Mouse (Mus musculus) CH12.LX (cell line): ENCODE data around the gene Coq8b. TPM values are rescaled to one million over a fixed set of nuclear protein-coding genes. Genes with fewer than 3 reads are reported as not detected.

Experiments used
- DNase-seq: peaks from one replicate; pipeline ENCODE4 v3.0.0-alpha.2; 2013; ENCODE audit errors: extremely low read depth
- H3K27ac ChIP-seq: 2 replicates; pipeline ENCODE4 v1.5.1; 2012; ENCODE audit warnings: low read depth, mild to moderate bottlenecking, control low read depth, moderate library complexity; ENCODE audit not compliant: insufficient read depth
- H3K27me3 ChIP-seq: replicated peaks from 2 replicates; pipeline ENCODE3; 2012; ENCODE audit warnings: inconsistent platforms
- H3K36me3 ChIP-seq, 2 experiments: replicated peaks in 1 of 2; 2 replicates each; pipeline versions ENCODE3 to v1.6.1; 2012; ENCODE audit warnings: inconsistent platforms in 1 of 2, low read length in 1 of 2, mild to moderate bottlenecking in 1 of 2, mixed read lengths in 1 of 2, moderate library complexity in 1 of 2; ENCODE audit not compliant: control insufficient read depth in 1 of 2, insufficient read depth in 1 of 2
- H3K4me1 ChIP-seq, 2 experiments: 2 replicates each; pipeline ENCODE4 v1.6.1; 2012; ENCODE audit warnings: inconsistent platforms in 1 of 2, moderate library complexity in 1 of 2; ENCODE audit not compliant: insufficient read depth in 2 of 2, control insufficient read depth in 1 of 2
- H3K4me2 ChIP-seq: 2 replicates; pipeline ENCODE4 v1.6.1; 2012; ENCODE audit warnings: low read depth, mild to moderate bottlenecking, control low read depth; ENCODE audit not compliant: poor library complexity, insufficient read depth, severe bottlenecking
- H3K4me3 ChIP-seq, 3 experiments: fragments of 150-350 bp in 1 of 3; sonication (generic) in 1 of 3; replicated peaks in 1 of 3; 2 replicates each; pipeline versions ENCODE3 to v1.5.1; 2011 to 2012; ENCODE audit warnings: low read depth in 2 of 3, low read length in 2 of 3, mild to moderate bottlenecking in 2 of 3, moderate library complexity in 2 of 3, control low read depth in 1 of 3, improper control_type of control experiment in 1 of 3, inconsistent platforms in 1 of 3, mixed read lengths in 1 of 3; ENCODE audit not compliant: poor library complexity in 1 of 3
- H3K79me2 ChIP-seq: replicated peaks from 2 replicates; pipeline ENCODE4 v1.6.1; 2012; ENCODE audit warnings: mild to moderate bottlenecking, moderate library complexity; ENCODE audit not compliant: control insufficient read depth, poor library complexity, insufficient read depth, severe bottlenecking; ENCODE audit errors: extremely low read depth
- H3K9ac ChIP-seq: 2 replicates; pipeline ENCODE4 v1.6.1; 2012; ENCODE audit warnings: low read depth, mild to moderate bottlenecking, control low read depth, moderate library complexity; ENCODE audit not compliant: insufficient read depth
- H3K9me3 ChIP-seq: replicated peaks from 2 replicates; pipeline ENCODE3; 2012; ENCODE audit warnings: low read length, inconsistent platforms, mixed read lengths
- E2F4 ChIP-seq: IDR thresholded peaks from 2 replicates; pipeline ENCODE4 v1.6.1; 2011; ENCODE audit warnings: low read depth, low read length, improper control_type of control experiment; ENCODE audit not compliant: insufficient replicate concordance
- ELF1 ChIP-seq: IDR thresholded peaks from 2 replicates; pipeline ENCODE4 v1.6.1; 2014; ENCODE audit warnings: low read depth, mild to moderate bottlenecking, inconsistent platforms, low read length, improper control_type of control experiment
- HCFC1 ChIP-seq: IDR thresholded peaks from 2 replicates; pipeline ENCODE4 v1.6.1; 2012; ENCODE audit warnings: low read depth, mild to moderate bottlenecking, inconsistent platforms, low read length, improper control_type of control experiment
- IRF4 ChIP-seq: IDR thresholded peaks from 2 replicates; pipeline ENCODE4 v1.6.1; 2014; ENCODE audit warnings: low read depth, mild to moderate bottlenecking, inconsistent platforms, low read length, improper control_type of control experiment
- JUND ChIP-seq: conservative IDR thresholded peaks from 2 replicates; pipeline ENCODE4 v1.6.1; 2011; ENCODE audit warnings: low read depth, low read length, improper control_type of control experiment
- KAT2A ChIP-seq: IDR thresholded peaks from 2 replicates; pipeline ENCODE4 v1.6.1; 2012; ENCODE audit warnings: low read length, improper control_type of control experiment, inconsistent platforms; ENCODE audit not compliant: insufficient replicate concordance
- MAFK ChIP-seq: IDR thresholded peaks from 2 replicates; pipeline ENCODE4 v1.6.1; 2011; ENCODE audit warnings: low read length, improper control_type of control experiment; ENCODE audit not compliant: insufficient replicate concordance
- MAX ChIP-seq: IDR thresholded peaks from 2 replicates; pipeline ENCODE4 v1.6.1; 2011; ENCODE audit warnings: low read length, improper control_type of control experiment
- MEF2A ChIP-seq: IDR thresholded peaks from 2 replicates; pipeline ENCODE4 v1.6.1; 2014; ENCODE audit warnings: low read depth, mild to moderate bottlenecking, inconsistent platforms, low read length, improper control_type of control experiment, borderline replicate concordance
- MXI1 ChIP-seq: IDR thresholded peaks from 2 replicates; pipeline ENCODE4 v1.6.1; 2011; ENCODE audit warnings: mild to moderate bottlenecking, low read depth, low read length, improper control_type of control experiment
- MYC ChIP-seq: IDR thresholded peaks from 2 replicates; pipeline ENCODE4 v1.6.1; 2011; ENCODE audit warnings: low read depth, mild to moderate bottlenecking, improper control_type of control experiment, low read length
- NRF1 ChIP-seq: IDR thresholded peaks from 2 replicates; pipeline ENCODE4 v1.6.1; 2014; ENCODE audit warnings: low read depth, mild to moderate bottlenecking, inconsistent platforms, low read length, improper control_type of control experiment, moderate library complexity
- PAX5 ChIP-seq: IDR thresholded peaks from 2 replicates; pipeline ENCODE4 v1.6.1; 2012; ENCODE audit warnings: low read length, inconsistent platforms, mixed read lengths
- POLR2AphosphoS2 ChIP-seq: IDR thresholded peaks from 2 replicates; pipeline ENCODE4 v1.6.1; 2011; ENCODE audit warnings: low read depth, low read length, improper control_type of control experiment
- RAD21 ChIP-seq: IDR thresholded peaks from 2 replicates; pipeline ENCODE4 v1.6.1; 2011; ENCODE audit warnings: low read depth, mild to moderate bottlenecking, low read length, improper control_type of control experiment, moderate library complexity
- SIN3A ChIP-seq: IDR thresholded peaks from 2 replicates; pipeline ENCODE4 v1.6.1; 2012; ENCODE audit warnings: low read length, improper control_type of control experiment, inconsistent platforms
- TBP ChIP-seq: conservative IDR thresholded peaks from 2 replicates; pipeline ENCODE4 v1.6.1; 2011; ENCODE audit warnings: low read depth, low read length, improper control_type of control experiment
- UBTF ChIP-seq: IDR thresholded peaks from 2 replicates; pipeline ENCODE4 v1.6.1; 2012; ENCODE audit warnings: low read depth, mild to moderate bottlenecking, inconsistent platforms, low read length, improper control_type of control experiment, moderate library complexity
- USF2 ChIP-seq: conservative IDR thresholded peaks from 2 replicates; pipeline ENCODE4 v1.6.1; 2011; ENCODE audit warnings: low read depth, low read length, improper control_type of control experiment
- ZMIZ1 ChIP-seq: IDR thresholded peaks from 2 replicates; pipeline ENCODE4 v1.6.1; 2012; ENCODE audit warnings: low read depth, mild to moderate bottlenecking, inconsistent platforms, low read length, improper control_type of control experiment
- dilution Hi-C: fragments of 300-500 bp; cut with MboI; formaldehyde crosslinking; loops from 2 replicates; pipeline ENCODE4 v1.14.3; 2020; ENCODE audit warnings: low sequenced_read_pairs; ENCODE audit not compliant: extremely low pct_unique_long_range_greater_than_20kb, extremely low pct_ligation_motif_present
- in situ Hi-C: fragments of 300-500 bp; cut with MboI; formaldehyde crosslinking; loops from 3 replicates; pipeline ENCODE4 v1.14.3; 2019; ENCODE audit warnings: low sequenced_read_pairs, low pct_ligation_motif_present, low pct_unique_long_range_greater_than_20kb, mixed read lengths
- polyA plus RNA-seq: library from polyadenylated mRNA; unstranded; fragments of >175 nt; gene quantifications from 2 replicates; pipeline ENCODE4 v1.2.1, GENCODE M21; 2012; ENCODE audit warnings: low read depth; ENCODE audit not compliant: insufficient read length
- total RNA-seq, 2 experiments: library from RNA; depleted of rRNA; stranded (reverse); fragments of 300-350 nt in 1 of 2; fragments of >200 nt in 1 of 2; gene quantifications; 2 replicates each; pipeline ENCODE4 v1.2.3; 2012 to 2014

Coq8b gene
- total and polyA plus RNA-seq, 3 experiments = 19.7 to 26.5 (median 21.3) TPM

DNA sequence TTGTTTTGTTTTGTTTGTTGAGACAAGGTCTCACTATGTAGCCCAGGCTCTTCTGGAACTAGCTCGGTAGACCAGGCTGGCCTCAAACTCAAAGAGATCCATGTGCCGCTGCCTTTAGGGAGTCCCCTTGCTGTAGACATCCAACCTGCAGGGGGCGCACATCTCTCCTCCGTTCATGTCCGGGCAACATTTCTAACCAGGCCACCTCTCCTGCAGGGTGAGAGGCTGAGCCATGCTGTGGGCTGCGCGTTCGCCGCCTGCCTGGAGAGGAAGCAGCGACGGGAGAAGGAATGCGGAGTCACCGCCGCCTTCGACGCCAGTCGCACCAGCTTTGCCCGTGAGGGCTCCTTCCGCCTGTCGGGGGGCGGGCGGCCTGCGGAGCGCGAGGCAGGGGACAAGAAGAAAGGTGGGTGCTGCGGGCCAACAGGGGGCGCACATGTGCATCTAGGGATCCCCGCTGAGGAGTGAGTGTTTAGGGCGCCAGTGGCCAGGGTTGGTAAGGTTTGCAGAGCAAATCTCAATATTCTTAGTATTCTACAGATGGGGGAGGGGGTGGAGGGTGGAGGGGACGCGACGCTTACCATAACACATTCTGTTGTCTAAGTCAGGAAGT, 41.0 kb downstream of the Coq8b start:
- no peak overlapping the region for H3K9ac ChIP-seq
- dilution Hi-C loops = no loop called here
- no peak for TF ChIP-seq MAX
- no peak for TF ChIP-seq IRF4

DNA sequence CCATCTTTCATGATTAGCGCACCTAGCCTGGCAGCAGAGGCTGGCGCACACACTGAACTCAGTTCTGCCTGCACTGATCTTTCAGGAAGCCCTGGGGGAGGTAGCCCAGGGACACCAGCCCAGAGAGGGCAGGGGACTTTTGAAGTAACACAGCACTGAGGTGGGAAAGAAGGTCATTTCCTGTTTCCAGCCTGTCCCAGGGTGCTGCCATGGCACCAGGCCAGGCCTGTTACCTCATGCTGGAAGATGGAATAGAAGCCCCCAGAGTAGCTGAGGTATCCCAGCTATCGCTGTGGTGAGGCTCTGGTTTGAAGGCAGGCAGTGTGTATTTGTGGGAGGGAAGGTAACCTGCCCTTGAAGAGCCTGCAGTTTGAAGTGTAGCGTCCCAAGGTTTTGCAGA, 42.1 kb downstream of the Coq8b start:
- H3K9ac ChIP-seq = no peak overlapping the region
- no peak for DNase-seq
- in situ Hi-C loops (no loop called here), dilution Hi-C loops (no loop called here)
- no peak overlapping the region for H3K4me2 ChIP-seq
- no peaks in the 10 kb centered on the region for H3K9me3 ChIP-seq
- TF ChIP-seq MXI1 (no peak), RAD21 (no peak), JUND (no peak), PAX5 (no peak), HCFC1 (no peak), E2F4 (no peak), SIN3A (no peak), ZMIZ1 (no peak), MAFK (no peak), UBTF (no peak), KAT2A (no peak), TBP (no peak), MYC (no peak), ELF1 (no peak), NRF1 (no peak), POLR2AphosphoS2 (no peak), MEF2A (no peak), USF2 (no peak)
- H3K4me1 ChIP-seq = peaks cover 0 to 9% of the 10 kb centered on the region in 2 experiments; a peak in 1 of 4 replicates
- H3K79me2 ChIP-seq = no peaks in the 10 kb centered on the region
- no peak overlapping the region for H3K27ac ChIP-seq
- no peaks in the 10 kb centered on the region for H3K27me3 ChIP-seq
- peaks cover 5 to 27% of the 10 kb centered on the region in 2 experiments for H3K36me3 ChIP-seq
- H3K4me3 ChIP-seq = no peak overlapping the region

More for the DNA sequence above, 41.0 kb downstream of the Coq8b start:
- Histone ChIP-seq H3K4me3 (no peak overlapping the region), H3K36me3 (peaks cover 5 to 27% of the 10 kb centered on the region in 2 experiments), H3K9me3 (no peaks in the 10 kb centered on the region), H3K4me1 (peaks cover 0 to 12% of the 10 kb centered on the region in 2 experiments; a peak in 2 of 4 replicates), H3K27me3 (no peaks in the 10 kb centered on the region), H3K79me2 (no peaks in the 10 kb centered on the region), H3K27ac (no peak overlapping the region), H3K4me2 (no peak overlapping the region)
- DNase-seq = no peak
- in situ Hi-C loops = no loop called here
